Mouse (Mus musculus): ENCODE results near the gene Mthfr. TPM values are rescaled to one million over a fixed set of nuclear protein-coding genes. Genes with fewer than 3 reads are reported as not detected.
"Not testable (repeated sequence)": the region's sequence is repeated elsewhere in the genome, so short reads cannot be mapped to it uniquely, and the experiment has no call there.

Gene Mthfr
- polyA plus RNA-seq, 1 experiment: 31.8 TPM

DNA sequence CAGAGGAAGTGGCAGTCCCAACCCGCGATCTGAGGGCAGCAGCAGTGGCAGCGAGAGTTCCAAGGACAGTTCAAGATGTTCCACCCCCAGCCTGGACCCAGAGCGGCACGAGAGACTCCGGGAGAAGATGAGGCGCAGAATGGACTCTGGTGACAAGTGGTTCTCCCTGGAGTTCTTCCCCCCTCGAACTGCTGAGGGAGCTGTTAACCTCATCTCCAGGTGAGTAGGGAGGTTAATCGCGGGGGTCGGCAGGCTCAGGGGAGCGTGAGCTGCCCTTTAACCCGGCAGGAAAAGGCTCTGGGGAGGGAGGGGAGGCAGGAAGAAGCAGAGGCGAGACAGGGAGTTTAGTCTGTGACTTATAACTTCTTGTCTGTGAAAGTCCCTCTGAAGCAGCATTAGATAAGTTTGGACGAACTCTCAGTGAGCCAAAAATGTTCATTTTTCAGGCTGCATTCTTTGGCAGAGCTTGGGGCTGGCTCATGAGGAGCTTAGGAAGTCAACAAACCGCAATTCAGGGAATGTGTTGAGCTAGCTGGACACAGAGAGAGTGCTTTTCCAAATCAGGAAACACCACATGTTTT, 2.8 kb downstream of the Mthfr start:
- peaks cover 43% of the 10 kb centered on the region for H3K79me2 ChIP-seq (ENCODE audit: control insufficient read depth, insufficient read depth)
- no peaks in the 10 kb centered on the region for H3K27me3 ChIP-seq (ENCODE audit: control insufficient read depth, insufficient read depth, insufficient read length)
- peaks cover 22% of the 10 kb centered on the region for H3K36me3 ChIP-seq (ENCODE audit: control insufficient read depth, insufficient read depth)
- TF ChIP-seq MAX (IDR thresholded peaks at IDR 0.05; ENCODE audit: low read depth) (no peak), TCF3 (IDR thresholded peaks at IDR 0.05; ENCODE audit: insufficient read length, low read depth) (no peak), MYOD1 (IDR thresholded peaks at IDR 0.05; ENCODE audit: control insufficient read depth in 1 of 3, insufficient read length in 2 of 3, low read depth in 2 of 3) (peak in 1 of 3 experiments; percentile 3), REST (IDR thresholded peaks at IDR 0.05; ENCODE audit: insufficient read depth, insufficient read length) (no peak), CEBPB (IDR thresholded peaks at IDR 0.05; ENCODE audit: insufficient read depth, poor library complexity, severe bottlenecking) (no peak), POLR2AphosphoS2 (IDR thresholded peaks at IDR 0.05; ENCODE audit: insufficient read length, low read depth) (no peak)
- no peak overlapping the region for H3ac ChIP-seq (ENCODE audit: control insufficient read depth, insufficient read length)
- peak overlapping the region; percentile 94 for H3K4me2 ChIP-seq (ENCODE audit: low read depth)
- H3K4me3 ChIP-seq: peak overlapping the region; percentile 88

DNA sequence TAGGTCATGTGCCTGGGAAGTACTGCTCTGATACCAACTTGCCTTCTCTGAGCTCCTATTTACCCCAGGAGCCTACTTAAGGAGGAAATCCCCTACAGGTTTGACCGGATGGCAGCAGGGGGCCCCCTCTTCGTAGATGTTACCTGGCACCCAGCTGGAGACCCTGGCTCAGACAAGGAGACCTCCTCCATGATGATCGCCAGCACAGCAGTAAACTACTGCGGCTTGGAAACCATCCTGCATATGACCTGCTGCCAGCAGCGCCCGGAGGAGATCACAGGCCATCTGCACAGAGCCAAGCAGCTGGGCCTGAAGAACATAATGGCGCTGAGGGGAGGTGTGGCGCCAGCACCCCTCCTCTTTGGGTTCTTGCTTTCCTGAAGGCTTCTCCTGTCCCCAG, 4.5 kb downstream of the Mthfr start:
- not testable (repeated sequence) for H3K27me3 ChIP-seq (ENCODE audit: control insufficient read depth, insufficient read depth, insufficient read length); H3K4me2 ChIP-seq (ENCODE audit: low read depth); H3ac ChIP-seq (ENCODE audit: control insufficient read depth, insufficient read length); H3K4me3 ChIP-seq
- peaks cover 32% of the 10 kb centered on the region for H3K79me2 ChIP-seq (ENCODE audit: control insufficient read depth, insufficient read depth)
- H3K36me3 ChIP-seq (ENCODE audit: control insufficient read depth, insufficient read depth): peaks cover 34% of the 10 kb centered on the region

DNA sequence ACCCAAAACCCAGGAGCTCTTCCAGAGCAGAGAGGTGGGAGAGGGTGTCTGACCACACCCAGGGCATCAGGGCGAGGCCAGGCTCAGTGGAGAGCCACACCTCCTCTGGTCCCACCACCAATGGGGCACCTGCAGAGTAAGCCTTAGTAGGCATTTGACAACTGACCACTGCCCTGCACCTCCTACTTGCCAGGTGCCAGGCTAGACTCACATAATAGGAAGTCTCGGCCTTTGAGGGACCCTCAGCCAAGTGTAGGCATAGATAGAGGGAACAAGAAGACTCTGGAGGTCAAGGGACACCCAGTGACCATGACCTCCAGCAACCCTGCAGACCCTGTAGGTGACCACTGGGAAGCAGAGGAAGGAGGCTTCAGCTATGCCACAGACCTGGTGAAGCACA, 5.2 kb downstream of the Mthfr start:
- Histone ChIP-seq H3K27me3 (ENCODE audit: control insufficient read depth, insufficient read depth, insufficient read length) (no peaks in the 10 kb centered on the region), H3ac (ENCODE audit: control insufficient read depth, insufficient read length) (no peak overlapping the region), H3K4me2 (ENCODE audit: low read depth) (no peak overlapping the region), H3K79me2 (ENCODE audit: control insufficient read depth, insufficient read depth) (peaks cover 31% of the 10 kb centered on the region), H3K36me3 (ENCODE audit: control insufficient read depth, insufficient read depth) (peaks cover 37% of the 10 kb centered on the region), H3K4me3 (no peak overlapping the region)
- no peak for TF ChIP-seq MYOG (IDR thresholded peaks at IDR 0.05; ENCODE audit: control insufficient read depth in 1 of 3, insufficient read depth in 1 of 3, insufficient read length in 2 of 3, low read depth in 2 of 3)
- TF ChIP-seq CEBPB (IDR thresholded peaks at IDR 0.05; ENCODE audit: insufficient read depth, poor library complexity, severe bottlenecking): no peak

DNA sequence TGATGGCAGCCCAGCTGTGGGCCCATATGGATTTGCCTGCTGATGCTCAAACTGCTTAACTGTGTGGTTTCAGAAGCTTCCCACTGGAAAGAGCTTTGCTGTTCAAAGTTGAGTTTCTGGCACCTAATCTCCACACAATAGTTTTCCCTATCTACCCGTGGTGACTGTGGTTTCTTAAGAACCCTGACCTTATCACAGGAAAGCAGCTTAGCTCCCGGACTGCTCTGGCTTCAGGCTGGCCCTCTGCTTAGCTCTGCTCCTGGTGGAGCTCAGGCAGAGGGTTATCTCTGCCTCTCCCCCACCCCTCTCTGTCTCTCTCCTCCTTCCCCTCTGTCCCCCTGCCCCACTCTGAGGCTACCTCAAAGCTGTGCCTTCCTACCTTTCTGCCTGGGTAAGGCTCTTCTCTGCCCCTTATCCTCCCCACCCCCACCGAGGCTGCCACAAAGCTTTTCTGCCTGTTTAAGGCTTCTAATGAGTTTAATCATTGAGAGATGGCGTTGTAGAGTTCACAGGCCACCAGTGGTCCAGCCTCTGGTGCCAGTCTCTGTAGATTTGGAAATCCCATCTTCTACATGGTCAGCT, 7.7 kb downstream of the Mthfr start:
- TF ChIP-seq TCF12 (IDR thresholded peaks at IDR 0.05; ENCODE audit: insufficient read depth, poor library complexity, severe bottlenecking): no peak
- TF ChIP-seq MYOG (IDR thresholded peaks at IDR 0.05; ENCODE audit: control insufficient read depth in 1 of 3, insufficient read depth in 1 of 3, insufficient read length in 2 of 3, low read depth in 2 of 3): no peak
- TF ChIP-seq POLR2AphosphoS2 (IDR thresholded peaks at IDR 0.05; ENCODE audit: insufficient read length, low read depth): no peak
- Histone ChIP-seq H3ac (ENCODE audit: control insufficient read depth, insufficient read length) (no peak overlapping the region), H3K27me3 (ENCODE audit: control insufficient read depth, insufficient read depth, insufficient read length) (no peaks in the 10 kb centered on the region), H3K4me3 (no peak overlapping the region), H3K4me2 (ENCODE audit: low read depth) (no peak overlapping the region), H3K36me3 (ENCODE audit: control insufficient read depth, insufficient read depth) (peaks cover 55% of the 10 kb centered on the region), H3K79me2 (ENCODE audit: control insufficient read depth, insufficient read depth) (peaks cover 12% of the 10 kb centered on the region)

DNA sequence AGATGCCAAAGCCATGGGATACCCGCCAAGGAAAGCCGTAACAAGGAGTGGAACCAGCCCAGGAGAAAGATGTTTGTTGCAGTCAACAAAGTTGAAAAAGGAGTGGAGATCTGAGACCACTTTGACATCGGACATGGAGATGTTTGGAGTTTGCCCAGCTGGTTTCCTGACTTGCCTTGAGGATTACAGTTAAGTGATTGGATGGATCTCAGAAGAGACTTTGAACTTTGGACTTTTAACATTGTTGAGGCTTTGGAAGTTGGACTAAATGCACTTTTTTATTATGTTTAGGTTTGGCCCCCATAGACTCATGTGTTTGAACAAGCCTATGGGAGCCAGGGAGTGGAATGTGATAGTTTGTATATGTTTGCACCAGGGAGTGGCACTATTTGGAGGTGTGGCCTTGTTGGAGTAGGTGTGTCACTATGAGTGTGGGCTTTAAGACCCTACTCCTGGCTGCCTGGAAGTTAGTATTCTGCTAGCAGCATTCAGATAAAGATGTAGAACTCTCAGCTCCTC, 11.6 kb downstream of the Mthfr start:
- H3K36me3 ChIP-seq (ENCODE audit: control insufficient read depth, insufficient read depth): peaks cover 46% of the 10 kb centered on the region
- H3K4me2 ChIP-seq (ENCODE audit: low read depth); H3ac ChIP-seq (ENCODE audit: control insufficient read depth, insufficient read length); H3K4me3 ChIP-seq; H3K79me2 ChIP-seq (ENCODE audit: control insufficient read depth, insufficient read depth); H3K27me3 ChIP-seq (ENCODE audit: control insufficient read depth, insufficient read depth, insufficient read length): not testable (repeated sequence)

DNA sequence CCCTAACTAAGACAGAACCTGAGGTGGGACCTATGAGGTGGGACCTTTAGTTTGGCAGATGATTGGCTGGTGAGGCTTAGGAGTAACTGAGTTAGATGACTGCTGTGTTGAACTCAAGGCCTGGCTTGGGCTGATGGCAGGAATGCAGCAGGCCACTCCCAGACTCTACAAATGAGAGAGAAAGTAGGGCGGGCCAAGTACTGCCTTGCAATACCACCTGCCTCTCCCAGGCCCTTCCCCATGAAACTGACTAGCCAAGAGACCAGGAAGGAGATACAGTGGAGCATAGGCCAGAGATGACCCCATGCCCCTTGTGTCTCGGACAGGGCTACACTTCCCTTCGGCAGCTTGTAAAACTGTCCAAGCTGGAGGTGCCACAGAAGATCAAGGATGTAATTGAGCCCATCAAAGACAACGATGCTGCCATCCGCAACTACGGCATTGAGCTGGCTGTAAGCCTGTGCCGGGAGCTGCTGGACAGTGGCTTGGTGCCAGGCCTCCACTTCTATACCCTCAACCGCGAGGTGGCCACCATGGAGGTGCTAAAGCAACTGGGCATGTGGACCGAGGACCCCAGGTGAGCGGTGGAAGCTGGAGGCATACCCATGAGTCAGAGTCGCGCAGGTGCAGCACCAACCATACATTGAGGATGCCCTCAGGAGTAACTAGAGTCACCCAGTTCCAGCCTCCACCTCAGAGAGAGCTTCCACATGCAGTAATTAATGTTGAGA, 12.3 kb downstream of the Mthfr start:
- Histone ChIP-seq H3K79me2 (ENCODE audit: control insufficient read depth, insufficient read depth) (no peaks in the 10 kb centered on the region), H3K27me3 (ENCODE audit: control insufficient read depth, insufficient read depth, insufficient read length) (no peaks in the 10 kb centered on the region), H3K4me2 (ENCODE audit: low read depth) (no peak overlapping the region), H3K36me3 (ENCODE audit: control insufficient read depth, insufficient read depth) (peaks cover 45% of the 10 kb centered on the region), H3ac (ENCODE audit: control insufficient read depth, insufficient read length) (no peak overlapping the region), H3K4me3 (no peak overlapping the region)
- no peak for TF ChIP-seq REST (IDR thresholded peaks at IDR 0.05; ENCODE audit: insufficient read depth, insufficient read length)
- TF ChIP-seq MAX (IDR thresholded peaks at IDR 0.05; ENCODE audit: low read depth): no peak
- TF ChIP-seq E2F4 (IDR thresholded peaks at IDR 0.05; ENCODE audit: insufficient read depth): no peak
- no peak for TF ChIP-seq POLR2AphosphoS2 (IDR thresholded peaks at IDR 0.05; ENCODE audit: insufficient read length, low read depth)
- no peak for TF ChIP-seq USF1 (IDR thresholded peaks at IDR 0.05; ENCODE audit: low read depth)
- no peak for TF ChIP-seq SRF (IDR thresholded peaks at IDR 0.05; ENCODE audit: control insufficient read depth, insufficient read length, low read depth)
- no peak for TF ChIP-seq TCF12 (IDR thresholded peaks at IDR 0.05; ENCODE audit: insufficient read depth, poor library complexity, severe bottlenecking)
- TF ChIP-seq MYOD1 (IDR thresholded peaks at IDR 0.05; ENCODE audit: control insufficient read depth in 1 of 3, insufficient read length in 2 of 3, low read depth in 2 of 3): no peak
- no peak for TF ChIP-seq MYOG (IDR thresholded peaks at IDR 0.05; ENCODE audit: control insufficient read depth in 1 of 3, insufficient read depth in 1 of 3, insufficient read length in 2 of 3, low read depth in 2 of 3)
- TF ChIP-seq TCF3 (IDR thresholded peaks at IDR 0.05; ENCODE audit: insufficient read length, low read depth): no peak
- TF ChIP-seq POLR2A (IDR thresholded peaks at IDR 0.05; ENCODE audit: insufficient read length, low read depth): no peak
- no peak for TF ChIP-seq CEBPB (IDR thresholded peaks at IDR 0.05; ENCODE audit: insufficient read depth, poor library complexity, severe bottlenecking)

Measured in myocyte (in vitro differentiated cells).